Comparison of ENCODE assay signal across 8 mouse cellular contexts in genomic region chr4:59932505-59933281, GRCm38 (mm10). TPM values are rescaled to one million over a fixed set of nuclear protein-coding genes. Genes with fewer than 3 reads are reported as not detected.
DNase-seq lines count a peak whose midpoint lies in the region; ATAC-seq and TF ChIP-seq lines count a peak whose summit lies in the region.

No protein-coding gene starts in this region.

- ATAC-seq in forebrain, embryonic 11.5 days (replicated peaks; ENCODE audit: low FRiP score) = peak; percentile 76
- peak; percentile 92 for ATAC-seq in forebrain, postnatal 0 days
- ATAC-seq in neural tube, embryonic 14.5 days (ENCODE audit: low read depth) = peak; percentile 92

- H3K4me3 ChIP-seq in forebrain, embryonic 11.5 days (ENCODE audit: low read depth, low read length) = no peak overlapping the region
- no peak overlapping the region for H3K4me3 ChIP-seq in forebrain, embryonic 10.5 days
- H3K4me3 ChIP-seq in forebrain, postnatal 0 days (ENCODE audit: low read depth, low read length) = no peak overlapping the region
- H3K4me3 ChIP-seq in neural tube, embryonic 14.5 days (ENCODE audit: low read depth, low read length) = no peak overlapping the region

- no peak; the same call in 1 of the 2 replicates for TF ChIP-seq CTCF in forebrain, postnatal 0 days (IDR thresholded peaks at IDR 0.05; ENCODE audit: low read depth)

- H3K27me3 ChIP-seq in forebrain, embryonic 11.5 days (ENCODE audit: control insufficient read depth, insufficient read depth, low read length) = no peaks in the 10 kb centered on the region
- H3K27me3 ChIP-seq in forebrain, embryonic 10.5 days (ENCODE audit: poor library complexity, severe bottlenecking) = no peaks in the 10 kb centered on the region
- no peaks in the 10 kb centered on the region for H3K27me3 ChIP-seq in forebrain, postnatal 0 days (ENCODE audit: insufficient read depth, low read length)
- H3K27me3 ChIP-seq in neural tube, embryonic 14.5 days (ENCODE audit: control insufficient read depth, insufficient read depth, low read length) = no peaks in the 10 kb centered on the region

- no peaks in the 10 kb centered on the region for H3K36me3 ChIP-seq in forebrain, embryonic 11.5 days (ENCODE audit: control insufficient read depth, insufficient read depth, low read length)
- H3K36me3 ChIP-seq in forebrain, embryonic 10.5 days (replicated peaks) = no peaks in the 10 kb centered on the region
- no peaks in the 10 kb centered on the region for H3K36me3 ChIP-seq in forebrain, postnatal 0 days (ENCODE audit: insufficient read depth)
- no peaks in the 10 kb centered on the region for H3K36me3 ChIP-seq in neural tube, embryonic 14.5 days (ENCODE audit: control insufficient read depth, insufficient read depth, low read length)

- H3K4me1 ChIP-seq in forebrain, embryonic 11.5 days (replicated peaks; ENCODE audit: control insufficient read depth, insufficient read depth, low read length) = no peaks in the 10 kb centered on the region
- H3K4me1 ChIP-seq in forebrain, embryonic 10.5 days = no peaks in the 10 kb centered on the region
- H3K4me1 ChIP-seq in forebrain, postnatal 0 days (ENCODE audit: insufficient read depth) = no peaks in the 10 kb centered on the region
- no peaks in the 10 kb centered on the region for H3K4me1 ChIP-seq in neural tube, embryonic 14.5 days (ENCODE audit: control insufficient read depth, insufficient read depth, low read length)

- H3K27ac ChIP-seq in forebrain, embryonic 11.5 days (ENCODE audit: low read depth, low read length) = no peak overlapping the region
- no peak overlapping the region for H3K27ac ChIP-seq in forebrain, embryonic 10.5 days
- no peak overlapping the region for H3K27ac ChIP-seq in forebrain, postnatal 0 days (ENCODE audit: low read depth, low read length)
- no peak overlapping the region for H3K27ac ChIP-seq in neural tube, embryonic 14.5 days (ENCODE audit: low read depth, low read length)

- H3K4me2 ChIP-seq in forebrain, embryonic 11.5 days (ENCODE audit: low read depth, low read length, severe bottlenecking) = no peak overlapping the region
- H3K4me2 ChIP-seq in forebrain, postnatal 0 days (ENCODE audit: low read depth) = no peak overlapping the region
- no peak overlapping the region for H3K4me2 ChIP-seq in neural tube, embryonic 14.5 days (ENCODE audit: low read depth, low read length)

- WGBS in forebrain, embryonic 11.5 days = 61% methylated on average over 6 of the region's 6 CpGs
- WGBS in forebrain, embryonic 10.5 days = 58% methylated on average over 6 of the region's 6 CpGs
- 62% methylated on average over 6 of the region's 6 CpGs for WGBS in forebrain, postnatal 0 days
- WGBS in neural tube, embryonic 14.5 days = 72% methylated on average over 6 of the region's 6 CpGs

- no peaks in the 10 kb centered on the region for H3K9me3 ChIP-seq in forebrain, embryonic 11.5 days (ENCODE audit: control insufficient read depth, low read length)
- no peaks in the 10 kb centered on the region for H3K9me3 ChIP-seq in forebrain, embryonic 10.5 days
- no peaks in the 10 kb centered on the region for H3K9me3 ChIP-seq in forebrain, postnatal 0 days (ENCODE audit: low read length)
- H3K9me3 ChIP-seq in neural tube, embryonic 14.5 days (ENCODE audit: control insufficient read depth, low read length) = no peaks in the 10 kb centered on the region

- DNase-seq in forebrain, embryonic 11.5 days (ENCODE audit: low spot score) = no peak
- DNase-seq in forebrain, embryonic 10.5 days (ENCODE audit: extremely low spot score, low spot score) = no peak
- DNase-seq in 3134 (ENCODE audit: extremely low read depth, insufficient read length, low spot score) = peak; percentile 21
- DNase-seq in brain, adult 2 months (ENCODE audit: low read depth, low spot score) = peak; percentile 32
- peak; percentile 43 for DNase-seq in forebrain, postnatal 0 days
- DNase-seq in kidney, postnatal 10 days = peak; percentile 9
- no peak for DNase-seq in spleen, postnatal 14 days (ENCODE audit: low spot score in 2 of 2)

- H3K9ac ChIP-seq in forebrain, embryonic 11.5 days (ENCODE audit: low read length) = no peak overlapping the region
- no peak overlapping the region for H3K9ac ChIP-seq in forebrain, postnatal 0 days
- no peak overlapping the region for H3K9ac ChIP-seq in neural tube, embryonic 14.5 days (replicated peaks; ENCODE audit: low read depth, low read length)

RNA-seq across cellular contexts. Expression of gene Slc46a2, which starts 17.8 kb away (rescaled TPM):
- not detected in 2 replicates for polyA plus RNA-seq in forebrain, embryonic 11.5 days (2014; fragmentation: Nextera tagmentation; extraction: Ambion mirVana)
- not detected in 2 replicates for polyA plus RNA-seq in forebrain, embryonic 10.5 days (2016; fragmentation: Nextera tagmentation; extraction: Ambion mirVana)
- total RNA-seq in forebrain, postnatal 0 days (2014; rRNA removed) = not detected in 2 replicates
- 0.05 and 0.12 TPM in 2 replicates for polyA plus RNA-seq in forebrain, postnatal 0 days (2015; fragmentation: Nextera tagmentation; extraction: Ambion mirVana)
- polyA plus RNA-seq in neural tube, embryonic 14.5 days (2014; fragmentation: Nextera tagmentation; extraction: Ambion mirVana) = 0.07 and 0.12 TPM in 2 replicates

RNA-seq across cellular contexts. Expression of gene Mup4, which starts 27.8 kb away (rescaled TPM):
- not detected in 2 replicates for polyA plus RNA-seq in forebrain, embryonic 11.5 days (2014; fragmentation: Nextera tagmentation; extraction: Ambion mirVana)
- polyA plus RNA-seq in forebrain, embryonic 10.5 days (2016; fragmentation: Nextera tagmentation; extraction: Ambion mirVana) = not detected in 2 replicates
- not detected in 2 replicates for total RNA-seq in forebrain, postnatal 0 days (2014; rRNA removed)
- not detected in 2 replicates for polyA plus RNA-seq in forebrain, postnatal 0 days (2015; fragmentation: Nextera tagmentation; extraction: Ambion mirVana)
- not detected in 2 replicates for polyA plus RNA-seq in neural tube, embryonic 14.5 days (2014; fragmentation: Nextera tagmentation; extraction: Ambion mirVana)

RNA-seq across cellular contexts. Expression of gene Mup6, which starts 31.4 kb away (rescaled TPM):
- polyA plus RNA-seq in forebrain, embryonic 11.5 days (2014; fragmentation: Nextera tagmentation; extraction: Ambion mirVana) = not detected in 2 replicates
- not detected in 2 replicates for polyA plus RNA-seq in forebrain, embryonic 10.5 days (2016; fragmentation: Nextera tagmentation; extraction: Ambion mirVana)
- not detected in 2 replicates for total RNA-seq in forebrain, postnatal 0 days (2014; rRNA removed)
- not detected in 2 replicates for polyA plus RNA-seq in forebrain, postnatal 0 days (2015; fragmentation: Nextera tagmentation; extraction: Ambion mirVana)
- polyA plus RNA-seq in neural tube, embryonic 14.5 days (2014; fragmentation: Nextera tagmentation; extraction: Ambion mirVana) = not detected in 2 replicates

Comparison
In these comparisons a context has a peak if more than half of its experiments do, and no peak if none do; other contexts are left out.
1. DNase-seq: peak in 3134 (single experiment), brain, adult 2 months (single experiment), forebrain, postnatal 0 days (single experiment) and kidney, postnatal 10 days (single experiment); none in forebrain, embryonic 11.5 days (single experiment), forebrain, embryonic 10.5 days (single experiment) and spleen, postnatal 14 days (0 of 2).
2. Peak in every context shown above with its lines, with median percentiles within 50 percentile points of each other: ATAC-seq.